Mouse (Mus musculus) retina, postnatal 7 days (tissue): Measurements from ENCODE around the gene Rac2.

Source experiments
- DNase-seq: peaks from one replicate; pipeline ENCODE4 v3.0.0-alpha.2; 2012; ENCODE audit warnings: low read depth, low spot score

Gene Rac2

DNA sequence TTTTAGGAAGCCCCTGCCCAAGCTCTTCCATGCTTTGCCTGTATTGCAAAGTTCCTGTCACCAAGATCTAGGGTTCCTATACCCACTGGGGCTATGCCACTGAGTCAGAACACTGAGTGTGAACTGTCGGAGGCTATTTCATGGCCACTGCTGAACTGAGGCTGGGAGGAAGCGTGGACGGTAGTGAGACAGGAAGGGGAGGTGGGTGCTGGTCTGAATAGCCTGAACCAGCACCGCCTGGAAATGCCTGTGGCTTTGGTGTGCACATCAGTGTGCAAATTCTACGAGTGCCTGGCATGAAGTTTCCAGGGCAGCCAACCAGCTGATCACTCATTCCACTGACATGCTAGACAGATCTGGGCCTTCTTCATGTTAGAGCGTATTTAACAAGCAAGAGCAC lies 50.7 kb downstream of the Rac2 start:
- no peak for DNase-seq

GRCm38 (mm10) chr15:78521331-78521730 lies 51.3 kb downstream of the Rac2 start:
- DNase-seq = no peak

DNA sequence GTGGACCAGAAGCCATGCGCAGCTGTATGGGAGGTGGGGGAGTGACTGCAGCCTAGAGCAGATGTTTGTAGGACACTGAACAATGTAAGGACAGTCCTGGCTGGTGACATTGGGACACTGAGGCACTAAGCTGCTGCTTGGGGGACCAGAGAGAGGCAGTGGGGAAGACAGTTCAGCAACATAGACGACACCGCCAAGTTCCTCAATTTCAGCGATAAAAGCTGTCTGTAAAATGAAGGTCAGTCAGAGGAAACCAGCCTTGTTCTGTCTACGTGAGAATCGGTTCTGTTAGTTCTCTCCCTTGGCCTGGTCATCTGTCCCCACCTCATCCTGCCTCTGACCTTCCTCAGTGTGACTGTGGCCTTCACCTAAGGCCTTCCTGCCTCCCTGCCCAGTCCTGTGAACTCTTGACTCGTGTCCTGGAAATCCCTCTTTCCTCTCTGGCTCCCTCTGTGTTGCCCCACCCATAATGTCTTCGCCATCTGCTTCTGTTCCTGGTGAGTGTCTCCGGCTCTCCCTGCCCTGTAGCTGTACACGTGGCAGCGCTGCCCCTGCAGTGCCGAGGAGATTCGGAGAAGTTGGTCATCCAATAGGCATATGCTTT lies 52.4 kb downstream of the Rac2 start:
- DNase-seq = no peak

DNA sequence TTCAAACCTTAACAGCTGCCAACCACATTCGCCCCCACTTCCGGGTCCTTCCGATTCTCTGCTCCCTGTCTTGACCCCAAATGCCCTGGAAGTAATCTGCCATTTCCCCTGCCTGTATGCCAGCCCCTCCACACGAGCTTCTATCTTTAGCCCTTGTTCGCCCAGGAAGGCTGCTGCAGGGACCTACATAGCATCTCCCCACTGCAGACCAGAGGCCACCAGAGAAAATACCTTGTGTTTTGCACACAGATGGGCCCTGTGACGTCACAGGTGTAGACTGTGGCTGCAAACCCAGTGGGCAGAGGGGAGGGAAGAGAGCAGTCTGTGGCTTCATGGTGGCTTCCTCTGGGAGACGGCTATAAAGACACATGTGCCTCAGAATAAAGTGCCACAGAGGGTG lies 54.4 kb downstream of the Rac2 start:
- no peak for DNase-seq

DNA sequence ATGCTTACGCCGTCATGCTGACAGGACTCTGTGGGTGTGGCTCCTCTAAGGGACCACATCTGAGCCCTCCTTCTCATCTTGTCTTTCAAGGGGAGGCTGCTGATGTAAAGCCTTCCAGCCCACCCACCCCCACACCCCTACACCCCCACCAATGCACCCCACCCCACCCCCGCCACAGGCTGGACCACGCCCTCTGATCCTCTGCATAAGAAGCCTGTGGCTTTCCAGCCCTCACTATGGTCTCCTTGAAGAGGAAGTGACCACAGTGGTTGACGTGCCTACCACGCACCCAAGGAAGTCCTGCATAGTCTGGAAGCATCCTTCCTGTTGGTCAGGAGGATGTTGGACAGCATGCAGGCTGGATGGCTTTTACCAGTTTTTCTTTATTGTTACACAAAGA lies 56.8 kb downstream of the Rac2 start:
- DNase-seq = no peak

- peak; percentile 51 for DNase-seq
Observed at GRCm38 (mm10) chr15:78514393-78515146, 58.0 kb downstream of the Rac2 start.

DNA sequence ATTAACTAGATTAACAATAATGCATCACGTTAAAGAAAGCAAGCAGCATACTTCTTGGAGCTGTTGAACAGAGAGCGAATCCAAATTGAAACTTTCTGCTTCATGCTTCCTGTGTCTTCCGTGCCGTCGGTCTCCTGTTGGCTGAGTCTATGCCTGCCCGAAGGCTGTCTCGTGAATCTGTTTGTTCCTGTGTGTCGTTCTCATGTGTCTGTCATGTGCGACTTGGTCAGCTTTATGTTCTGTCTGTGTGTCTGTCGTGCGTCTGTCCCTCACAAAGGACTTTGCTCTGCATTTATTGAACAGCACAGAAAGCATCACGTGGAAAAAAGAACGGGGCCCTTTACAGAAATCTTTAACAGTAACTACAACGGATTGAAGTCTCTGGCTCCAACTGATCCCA lies 59.6 kb downstream of the Rac2 start:
- no peak for DNase-seq

GRCm38 (mm10) chr15:78511951-78512350 lies 60.6 kb downstream of the Rac2 start:
- DNase-seq = no peak

DNA sequence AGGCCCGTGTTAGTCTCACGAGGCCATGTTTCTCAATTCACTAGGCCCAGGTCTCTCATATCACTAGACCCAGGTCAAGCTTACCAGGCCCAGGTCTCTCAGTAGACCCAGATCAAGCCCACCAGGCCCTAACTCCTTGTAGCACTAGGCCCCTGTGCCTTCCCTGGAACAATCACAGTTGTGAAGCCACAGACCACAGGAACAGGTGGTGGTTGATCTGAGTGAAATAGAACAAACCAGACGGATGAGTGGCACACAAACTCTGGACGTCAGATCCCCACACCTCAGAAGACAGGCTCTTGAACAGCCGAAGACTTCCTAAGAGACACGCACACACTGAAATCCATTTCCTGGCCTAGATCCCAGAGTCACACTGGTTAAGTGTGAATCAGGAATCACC lies 61.8 kb downstream of the Rac2 start:
- no peak for DNase-seq

GRCm38 (mm10) chr15:78510121-78510576 lies 62.4 kb downstream of the Rac2 start:
- no peak for DNase-seq

DNA sequence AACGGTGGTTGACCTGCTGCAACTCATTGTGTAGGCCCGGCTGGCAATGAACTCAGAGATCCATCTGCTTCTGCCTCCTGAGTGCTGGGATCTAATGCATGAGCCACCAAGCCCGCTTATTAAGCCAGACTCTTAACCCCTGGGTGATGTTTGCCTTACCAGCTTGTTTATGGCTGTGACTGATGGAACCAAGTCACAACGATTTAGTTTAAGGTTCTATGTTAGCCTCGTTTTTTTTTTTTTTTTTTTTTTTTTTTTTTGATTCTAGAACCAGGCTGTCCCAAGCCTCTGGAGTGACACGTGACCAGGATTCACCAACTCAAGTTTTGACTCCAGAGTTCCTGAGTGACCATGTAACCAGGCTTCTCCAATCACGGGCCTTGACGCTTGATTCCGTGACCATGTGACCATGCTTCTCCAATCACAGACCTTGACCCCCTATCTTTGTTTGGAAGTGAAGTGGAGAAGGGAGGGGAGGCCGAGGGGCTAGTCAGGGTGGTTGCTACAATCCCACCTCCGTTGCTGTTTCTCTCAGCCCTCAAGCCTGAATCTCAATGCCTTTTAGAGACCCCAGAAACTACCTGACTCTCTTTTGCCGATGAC lies 63.2 kb downstream of the Rac2 start:
- DNase-seq = no peak
